Mouse (Mus musculus): ENCODE results near the gene Kif3c. TPM values are rescaled to one million over a fixed set of nuclear protein-coding genes. Genes with fewer than 3 reads are reported as not detected.

The Kif3c gene
- polyA plus RNA-seq, 1 experiment from 2014 or later, result 66.3 TPM

- Histone ChIP-seq H3K9ac (no peak overlapping the region), H3K27ac (no peak overlapping the region), H3K27me3 (replicated peaks) (no peaks in the 10 kb centered on the region), H3K4me3 (peak overlapping the region; percentile 89), H3K4me2 (replicated peaks) (peak overlapping the region; percentile 71), H3K4me1 (peaks cover 14% of the 10 kb centered on the region; the same call in 1 of the 2 replicates), H3K9me3 (no peaks in the 10 kb centered on the region), H3K36me3 (no peaks in the 10 kb centered on the region)
- 69% methylated on average over 11 of the region's 11 CpGs for WGBS
- ATAC-seq (ENCODE audit: low FRiP score, low read depth), result no peak
Observed at GRCm38 (mm10) chr12:3427891-3428775, 63.2 kb downstream of the Kif3c start.

DNA sequence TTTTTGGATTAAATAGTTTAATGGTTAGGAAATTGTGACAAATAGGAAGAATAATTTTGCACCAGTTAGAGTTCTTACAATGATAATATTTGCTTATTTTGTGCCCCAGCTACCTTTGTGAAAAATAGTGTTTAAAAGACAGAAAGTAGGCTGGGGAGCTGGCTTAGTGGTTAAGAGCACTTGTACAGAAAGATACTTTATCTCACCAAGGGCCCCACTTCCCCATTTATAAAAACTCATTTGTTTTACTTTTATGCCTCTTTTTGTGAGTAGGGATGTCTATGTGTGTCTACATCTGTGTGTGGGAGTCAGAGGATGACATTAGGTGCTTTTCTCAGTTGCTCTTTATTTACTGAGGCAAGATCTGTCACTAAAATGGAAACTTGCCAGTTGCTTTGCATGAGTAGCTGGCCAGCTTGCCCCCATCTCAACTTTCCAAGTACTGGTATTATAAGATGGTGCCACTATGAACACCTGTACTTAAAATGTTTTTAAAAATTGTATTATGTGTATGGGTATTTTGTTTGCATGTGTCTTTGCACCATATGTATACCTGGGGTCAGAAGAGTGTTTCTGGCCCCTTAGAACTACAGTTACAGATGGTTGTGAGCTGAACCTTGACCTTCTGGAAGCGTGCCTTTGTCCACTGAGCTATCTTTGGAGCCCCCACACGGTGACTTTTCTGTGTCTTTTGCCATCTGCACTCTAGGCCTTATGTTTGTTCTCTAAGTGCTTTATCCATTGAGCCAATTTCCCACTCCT lies 64.9 kb downstream of the Kif3c start:
- Histone ChIP-seq H3K36me3 (peaks cover 7% of the 10 kb centered on the region; the same call in 1 of the 2 replicates), H3K4me2 (replicated peaks) (no peak overlapping the region), H3K4me3 (no peak overlapping the region), H3K4me1 (peaks cover 9% of the 10 kb centered on the region; the same call in 1 of the 2 replicates), H3K27me3 (replicated peaks) (no peaks in the 10 kb centered on the region), H3K9me3 (no peaks in the 10 kb centered on the region), H3K9ac (no peak overlapping the region), H3K27ac (no peak overlapping the region)
- ATAC-seq (ENCODE audit: low FRiP score, low read depth), result no peak
- 88% methylated on average over 2 of the region's 2 CpGs for WGBS

- Histone ChIP-seq H3K9ac (no peak overlapping the region), H3K27ac (no peak overlapping the region), H3K36me3 (peaks cover 7% of the 10 kb centered on the region; the same call in 1 of the 2 replicates), H3K9me3 (no peaks in the 10 kb centered on the region), H3K27me3 (replicated peaks) (no peaks in the 10 kb centered on the region), H3K4me2 (replicated peaks) (no peak overlapping the region), H3K4me3 (no peak overlapping the region), H3K4me1 (peaks cover 3% of the 10 kb centered on the region; the same call in 1 of the 2 replicates)
- ATAC-seq (ENCODE audit: low FRiP score, low read depth), result no peak
Observed at GRCm38 (mm10) chr12:3430443-3430753, 65.5 kb downstream of the Kif3c start.

- H3K4me2 ChIP-seq (replicated peaks), result no peak overlapping the region
- H3K4me1 ChIP-seq, result no peaks in the 10 kb centered on the region
- no peaks in the 10 kb centered on the region for H3K9me3 ChIP-seq
- no peak for ATAC-seq (ENCODE audit: low FRiP score, low read depth)
- H3K36me3 ChIP-seq, result peaks cover 7% of the 10 kb centered on the region; the same call in 1 of the 2 replicates
- H3K27ac ChIP-seq, result no peak overlapping the region
- H3K4me3 ChIP-seq, result no peak overlapping the region
- H3K27me3 ChIP-seq (replicated peaks), result no peaks in the 10 kb centered on the region
- no peak overlapping the region for H3K9ac ChIP-seq
Observed at GRCm38 (mm10) chr12:3430985-3431384, 66.1 kb downstream of the Kif3c start.

- H3K4me2 ChIP-seq (replicated peaks), result no peak overlapping the region
- peaks cover 7% of the 10 kb centered on the region; the same call in 1 of the 2 replicates for H3K36me3 ChIP-seq
- no peak for ATAC-seq (ENCODE audit: low FRiP score, low read depth)
- no peaks in the 10 kb centered on the region for H3K9me3 ChIP-seq
- 78% methylated on average over 1 of the region's 1 CpGs for WGBS
- no peak overlapping the region for H3K9ac ChIP-seq
- no peaks in the 10 kb centered on the region for H3K4me1 ChIP-seq
- no peak overlapping the region for H3K27ac ChIP-seq
- H3K4me3 ChIP-seq, result no peak overlapping the region
- H3K27me3 ChIP-seq (replicated peaks), result no peaks in the 10 kb centered on the region
Observed at GRCm38 (mm10) chr12:3433736-3434135, 68.8 kb downstream of the Kif3c start.

DNA sequence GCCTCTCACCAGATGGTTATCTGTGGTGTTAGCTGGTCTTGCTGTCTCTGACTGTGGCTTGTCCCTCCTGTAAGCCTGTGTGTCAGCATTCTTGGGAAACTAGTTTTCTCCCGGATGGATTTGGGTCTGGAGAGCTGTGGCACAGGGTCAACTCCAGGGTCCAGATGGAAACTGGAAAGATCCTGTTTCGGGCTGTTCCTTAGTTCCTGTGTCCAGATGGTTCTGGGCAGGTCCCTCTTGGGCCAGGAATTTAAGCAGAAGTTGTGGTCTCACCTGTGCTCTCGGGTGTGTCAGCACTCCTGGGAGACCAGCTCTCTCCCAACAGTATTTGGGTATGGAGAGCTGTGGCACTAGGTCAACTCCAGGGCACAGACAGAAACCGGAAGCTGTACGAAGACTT lies 71.5 kb downstream of the Kif3c start:
- peaks cover 7% of the 10 kb centered on the region; the same call in 1 of the 2 replicates for H3K36me3 ChIP-seq
- no peak overlapping the region for H3K9ac ChIP-seq
- no peaks in the 10 kb centered on the region for H3K9me3 ChIP-seq
- H3K27ac ChIP-seq, result no peak overlapping the region
- no peak for ATAC-seq (ENCODE audit: low FRiP score, low read depth)
- no peaks in the 10 kb centered on the region for H3K27me3 ChIP-seq (replicated peaks)
- no peak overlapping the region for H3K4me2 ChIP-seq (replicated peaks)
- H3K4me3 ChIP-seq, result no peak overlapping the region
- 94% methylated on average over 5 of the region's 5 CpGs for WGBS
- no peaks in the 10 kb centered on the region for H3K4me1 ChIP-seq

GRCm38 (mm10) chr12:3437815-3438214 lies 72.9 kb downstream of the Kif3c start:
- H3K27me3 ChIP-seq (replicated peaks), result no peaks in the 10 kb centered on the region
- no peak overlapping the region for H3K27ac ChIP-seq
- H3K4me3 ChIP-seq, result no peak overlapping the region
- no peak for ATAC-seq (ENCODE audit: low FRiP score, low read depth)
- H3K9ac ChIP-seq, result no peak overlapping the region
- no peaks in the 10 kb centered on the region for H3K9me3 ChIP-seq
- no peaks in the 10 kb centered on the region for H3K4me1 ChIP-seq
- H3K4me2 ChIP-seq (replicated peaks), result no peak overlapping the region
- WGBS, result 100% methylated on average over 1 of the region's 1 CpGs
- H3K36me3 ChIP-seq, result peaks cover 7% of the 10 kb centered on the region; the same call in 1 of the 2 replicates

GRCm38 (mm10) chr12:3440916-3441315 lies 76.0 kb downstream of the Kif3c start:
- H3K4me2 ChIP-seq (replicated peaks), result no peak overlapping the region
- H3K4me1 ChIP-seq, result no peaks in the 10 kb centered on the region
- H3K36me3 ChIP-seq, result peaks cover 7% of the 10 kb centered on the region
- 83% methylated on average over 2 of the region's 2 CpGs for WGBS
- no peak overlapping the region for H3K9ac ChIP-seq
- no peak overlapping the region for H3K4me3 ChIP-seq
- no peak overlapping the region for H3K27ac ChIP-seq
- no peaks in the 10 kb centered on the region for H3K9me3 ChIP-seq
- H3K27me3 ChIP-seq (replicated peaks), result no peaks in the 10 kb centered on the region
- ATAC-seq (ENCODE audit: low FRiP score, low read depth), result no peak

DNA sequence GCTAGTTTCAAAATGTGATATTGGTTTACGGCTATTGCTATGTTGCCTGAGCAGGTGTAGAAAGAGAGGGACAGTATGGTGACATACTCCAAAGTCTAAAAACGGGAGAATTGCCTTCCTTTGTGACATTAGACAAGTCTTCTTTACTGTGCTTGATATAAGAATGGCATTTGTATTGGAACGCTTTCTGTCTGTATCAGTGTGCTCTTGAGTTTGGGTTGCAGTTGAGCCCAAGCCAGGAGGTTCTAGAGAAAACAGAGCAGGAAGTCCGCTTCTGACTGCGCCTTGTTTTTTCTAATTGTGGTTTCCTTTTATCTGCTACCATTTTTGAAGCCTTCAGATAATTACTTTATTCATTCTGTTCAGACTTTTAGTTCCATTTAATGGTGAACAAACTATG lies 76.4 kb downstream of the Kif3c start:
- H3K9me3 ChIP-seq, result no peaks in the 10 kb centered on the region
- H3K27ac ChIP-seq, result no peak overlapping the region
- H3K9ac ChIP-seq, result no peak overlapping the region
- no peak overlapping the region for H3K4me2 ChIP-seq (replicated peaks)
- no peaks in the 10 kb centered on the region for H3K4me1 ChIP-seq
- H3K36me3 ChIP-seq, result peaks cover 7% of the 10 kb centered on the region
- no peak for ATAC-seq (ENCODE audit: low FRiP score, low read depth)
- no peaks in the 10 kb centered on the region for H3K27me3 ChIP-seq (replicated peaks)
- no peak overlapping the region for H3K4me3 ChIP-seq
- 92% methylated on average over 5 of the region's 5 CpGs for WGBS

GRCm38 (mm10) chr12:3453554-3453953 lies 88.6 kb downstream of the Kif3c start:
- Histone ChIP-seq H3K9ac (no peak overlapping the region), H3K36me3 (peaks cover 29% of the 10 kb centered on the region), H3K4me3 (no peak overlapping the region), H3K9me3 (no peaks in the 10 kb centered on the region), H3K27me3 (replicated peaks) (no peaks in the 10 kb centered on the region), H3K4me2 (replicated peaks) (no peak overlapping the region), H3K4me1 (no peaks in the 10 kb centered on the region), H3K27ac (no peak overlapping the region)
- WGBS, result 85% methylated on average over 3 of the region's 3 CpGs
- ATAC-seq (ENCODE audit: low FRiP score, low read depth), result no peak
